Mouse (Mus musculus) testis, postnatal 14 days (tissue): ENCODE measurements around the gene Krtap19-9b.

Experiments used
- DNase-seq: peaks from one replicate; pipeline ENCODE4 v3.0.0; 2021; ENCODE audit warnings: low spot score

Krtap19-9b gene

GRCm38 (mm10) chr16:88932165-88932564 is at the start of gene Krtap19-9b:
Krtap19-9b (minus strand) TSS chr16:88932265.
- no peak for DNase-seq

- DNase-seq = no peak
Observed at GRCm38 (mm10) chr16:88962773-88963172, 30.7 kb upstream of the Krtap19-9b start, which contains the start of gene Krtap16-3. Krtap16-3 (minus strand) TSS chr16:88962873.

GRCm38 (mm10) chr16:88941106-88941505 is 9.0 kb upstream of the Krtap19-9b start:
- DNase-seq = no peak

GRCm38 (mm10) chr16:88938252-88938651 is 6.2 kb upstream of the Krtap19-9b start:
- peak; percentile 7 for DNase-seq

- DNase-seq = no peak
Observed at GRCm38 (mm10) chr16:88896357-88896756, 35.7 kb downstream of the Krtap19-9b start, which contains the start of gene Krtap19-5. Krtap19-5 (minus strand) TSS chr16:88896457.

- DNase-seq = no peak
Observed at GRCm38 (mm10) chr16:88886870-88887269, 45.2 kb downstream of the Krtap19-9b start.

GRCm38 (mm10) chr16:88884989-88885388 is 47.1 kb downstream of the Krtap19-9b start, which contains the start of gene Krtap19-4:
Krtap19-4 (minus strand) TSS chr16:88885089.
- no peak for DNase-seq
